Mouse (Mus musculus) heart, adult 2 months (tissue): ENCODE results near the gene Wdr41.

Experiments
- CTCF ChIP-seq: fragments of 200-600 bp; IDR thresholded peaks from 2 replicates; pipeline ENCODE4 v1.8.1; 2022; ENCODE audit warnings: antibody characterized with exemption, mild to moderate bottlenecking, moderate library complexity
- POLR2A ChIP-seq: fragments of 200-500 bp; IDR thresholded peaks from 2 replicates; pipeline ENCODE4 v1.6.1; 2011; ENCODE audit warnings: mild to moderate bottlenecking, low read depth, low read length, control low read depth; ENCODE audit not compliant: insufficient read depth

- TF ChIP-seq CTCF (no peak), POLR2A (no peak)
Observed at GRCm38 (mm10) chr13:94928086-94928485, 48.1 kb upstream of the Wdr41 start.
